Mouse (Mus musculus): ENCODE results near the gene Foxred2. TPM values are rescaled to one million over a fixed set of nuclear protein-coding genes. Genes with fewer than 3 reads are reported as not detected.

Foxred2 gene
- polyA plus RNA-seq, 1 experiment: 6.5 TPM

DNA sequence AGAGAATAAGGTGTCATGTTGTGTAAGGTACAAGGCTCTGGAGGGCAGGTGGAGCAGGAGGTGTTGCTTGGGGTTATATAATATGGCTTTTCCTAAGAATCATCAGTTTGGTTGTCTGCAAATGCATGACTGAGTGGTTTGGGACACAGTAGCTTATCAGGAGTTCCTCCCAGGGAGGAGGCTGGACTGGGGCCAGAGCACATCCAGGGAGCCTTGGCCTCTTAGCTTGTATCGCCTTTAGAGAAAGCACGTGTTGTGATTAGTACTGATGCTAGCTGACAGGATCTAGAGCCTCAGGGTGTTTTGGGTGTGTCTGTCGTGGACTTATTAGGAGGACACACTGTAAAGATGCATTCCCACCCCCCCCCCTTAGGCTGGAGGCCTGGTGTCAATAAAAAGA lies 21.1 kb upstream of the Foxred2 start:
- Histone ChIP-seq H3K4me3 (replicated peaks; ENCODE audit: control insufficient read depth, low read depth, low read length) (no peak overlapping the region), H3K27ac (ENCODE audit: control insufficient read depth, insufficient read depth, low read depth, low read length, poor library complexity) (no peak overlapping the region), H3K4me1 (ENCODE audit: control insufficient read depth, insufficient read depth, low read length) (peaks cover 1% of the 10 kb centered on the region; the same call in 1 of the 2 replicates)
- WGBS: 56% methylated on average over 3 of the region's 3 CpGs
- TF ChIP-seq CTCF (IDR thresholded peaks at IDR 0.05; ENCODE audit: control insufficient read depth, insufficient read depth, low read length): no peak
- TF ChIP-seq POLR2A (IDR thresholded peaks at IDR 0.05; ENCODE audit: borderline replicate concordance, control insufficient read depth, low read depth, low read length): no peak

DNA sequence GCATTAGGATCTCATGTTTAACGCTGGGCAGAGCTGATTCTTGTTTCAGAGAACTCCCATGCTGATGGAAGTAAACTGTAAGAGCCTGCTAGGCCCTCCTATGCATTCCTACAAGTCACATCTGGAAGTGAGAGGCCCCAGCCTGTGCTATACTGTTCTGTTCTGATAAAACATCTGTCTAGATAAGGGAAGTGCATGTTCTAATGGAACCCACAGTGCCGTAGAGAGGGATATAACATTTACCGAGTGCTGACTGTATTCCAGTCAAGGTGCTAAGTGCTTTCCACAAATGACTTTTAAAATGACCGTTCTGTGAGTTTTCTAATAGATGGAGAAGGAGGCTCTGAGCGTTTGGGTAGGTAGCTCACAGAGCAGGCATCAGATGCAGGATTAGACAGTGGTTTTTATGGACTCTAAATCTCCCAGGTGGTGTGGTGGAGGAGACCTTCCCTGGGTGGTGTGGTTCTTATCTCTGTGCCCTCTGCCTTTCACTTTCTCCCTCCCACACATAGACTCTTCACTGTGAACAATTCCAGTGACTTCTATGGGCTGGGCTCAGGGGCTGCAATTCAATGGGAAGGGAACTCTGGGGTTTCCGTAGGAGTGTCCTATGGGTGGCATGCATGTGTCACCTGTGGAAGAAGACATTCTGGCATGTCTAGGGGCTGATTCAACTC lies 17.8 kb upstream of the Foxred2 start:
- 46% methylated on average over 6 of the region's 6 CpGs for WGBS
- TF ChIP-seq CTCF (IDR thresholded peaks at IDR 0.05; ENCODE audit: control insufficient read depth, insufficient read depth, low read length): no peak
- H3K4me1 ChIP-seq (ENCODE audit: control insufficient read depth, insufficient read depth, low read length): peaks cover 1% of the 10 kb centered on the region; the same call in 1 of the 2 replicates
- H3K4me3 ChIP-seq (replicated peaks; ENCODE audit: control insufficient read depth, low read depth, low read length): no peak overlapping the region
- H3K27ac ChIP-seq (ENCODE audit: control insufficient read depth, insufficient read depth, low read depth, low read length, poor library complexity): no peak overlapping the region; the same call in 1 of the 2 replicates

DNA sequence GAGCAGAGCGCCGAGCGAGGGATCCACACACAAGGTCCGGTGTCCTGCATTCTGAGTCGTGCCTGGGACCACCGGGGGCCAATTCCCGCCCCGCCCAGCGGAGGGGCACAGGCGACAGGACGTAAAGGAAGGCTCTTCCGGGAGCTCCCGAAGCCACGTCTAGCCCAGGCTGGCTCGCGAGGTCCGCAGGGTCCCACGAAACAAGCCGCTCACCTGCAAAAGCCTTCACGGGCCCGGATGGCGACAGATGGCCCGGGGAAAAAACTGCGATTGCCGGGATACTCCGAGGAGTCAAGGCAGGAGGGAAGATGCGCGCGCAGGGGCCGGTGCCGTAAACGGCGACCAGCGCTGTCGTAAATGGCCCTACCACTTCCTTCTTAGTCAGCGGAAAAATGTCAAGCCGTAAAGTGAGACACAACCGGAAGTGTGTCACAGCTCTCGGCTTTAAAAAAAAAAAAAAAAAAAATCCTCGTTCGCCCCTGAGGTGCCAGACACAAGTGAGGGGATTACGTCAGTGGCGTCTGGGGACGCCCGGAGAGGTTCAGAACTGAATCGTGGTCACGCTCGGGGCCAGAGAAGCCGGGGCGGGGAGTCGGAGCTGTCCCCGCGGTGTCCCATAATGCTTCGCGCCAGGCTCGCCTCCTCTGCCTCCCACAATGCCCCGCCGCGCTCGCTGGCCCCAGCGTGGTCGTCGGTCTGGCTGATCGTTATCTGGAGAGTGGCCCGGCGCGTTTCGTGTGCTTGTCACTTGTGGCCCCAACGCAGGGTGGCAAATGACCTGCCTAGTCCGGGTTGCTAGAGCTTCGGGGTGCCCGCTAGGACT lies 14.2 kb upstream of the Foxred2 start, which contains the start of gene Eif3d:
TSS of gene Eif3d (minus strand) at position 344 of the 823 bp plus-strand sequence.
- under 1% methylated on average over 72 of the region's 72 CpGs for WGBS
- Histone ChIP-seq H3K27ac (ENCODE audit: control insufficient read depth, insufficient read depth, low read depth, low read length, poor library complexity) (peak within 1 kb of the TSS; percentile 100), H3K4me3 (replicated peaks; ENCODE audit: control insufficient read depth, low read depth, low read length) (peak within 1 kb of the TSS; percentile 95), H3K4me1 (ENCODE audit: control insufficient read depth, insufficient read depth, low read length) (no peaks in the 10 kb centered on the region; the same call in 1 of the 2 replicates)
- TF ChIP-seq CTCF (IDR thresholded peaks at IDR 0.05; ENCODE audit: control insufficient read depth, insufficient read depth, low read length) (no peak), POLR2A (IDR thresholded peaks at IDR 0.05; ENCODE audit: borderline replicate concordance, control insufficient read depth, low read depth, low read length) (peak; percentile 84; the same call in 1 of the 2 replicates)

DNA sequence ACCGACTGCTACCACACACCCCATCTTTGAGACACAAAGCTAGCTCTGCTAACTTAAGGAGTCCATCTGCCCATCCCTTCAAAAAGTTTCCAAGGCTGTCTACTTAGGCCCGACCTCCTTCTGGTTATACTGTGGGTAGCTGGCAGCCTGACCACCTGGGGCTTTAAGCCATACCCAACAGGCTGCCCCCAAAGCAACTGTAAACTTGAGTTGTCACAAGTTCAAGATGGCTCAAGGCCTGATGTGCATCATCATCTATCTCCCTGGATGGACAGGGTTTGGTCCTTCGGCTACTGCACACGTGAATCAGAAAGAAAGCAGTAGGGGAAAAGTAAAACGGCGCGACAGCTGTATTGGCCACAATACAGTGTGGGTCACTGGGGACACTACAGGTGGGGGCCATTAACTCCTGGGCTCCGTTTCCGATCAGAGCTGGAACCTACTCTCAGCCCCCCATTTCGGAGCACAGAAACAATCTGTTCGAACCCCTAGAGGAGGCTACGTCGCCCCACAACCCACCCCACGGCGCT lies 13.5 kb upstream of the Foxred2 start:
- TF ChIP-seq POLR2A (IDR thresholded peaks at IDR 0.05; ENCODE audit: borderline replicate concordance, control insufficient read depth, low read depth, low read length): no peak
- no peak for TF ChIP-seq CTCF (IDR thresholded peaks at IDR 0.05; ENCODE audit: control insufficient read depth, insufficient read depth, low read length)
- peak overlapping the region; percentile 95 for H3K4me3 ChIP-seq (replicated peaks; ENCODE audit: control insufficient read depth, low read depth, low read length)
- H3K4me1 ChIP-seq (ENCODE audit: control insufficient read depth, insufficient read depth, low read length): no peaks in the 10 kb centered on the region; the same call in 1 of the 2 replicates
- peak overlapping the region; percentile 100 for H3K27ac ChIP-seq (ENCODE audit: control insufficient read depth, insufficient read depth, low read depth, low read length, poor library complexity)
- WGBS: under 1% methylated on average over 15 of the region's 15 CpGs

DNA sequence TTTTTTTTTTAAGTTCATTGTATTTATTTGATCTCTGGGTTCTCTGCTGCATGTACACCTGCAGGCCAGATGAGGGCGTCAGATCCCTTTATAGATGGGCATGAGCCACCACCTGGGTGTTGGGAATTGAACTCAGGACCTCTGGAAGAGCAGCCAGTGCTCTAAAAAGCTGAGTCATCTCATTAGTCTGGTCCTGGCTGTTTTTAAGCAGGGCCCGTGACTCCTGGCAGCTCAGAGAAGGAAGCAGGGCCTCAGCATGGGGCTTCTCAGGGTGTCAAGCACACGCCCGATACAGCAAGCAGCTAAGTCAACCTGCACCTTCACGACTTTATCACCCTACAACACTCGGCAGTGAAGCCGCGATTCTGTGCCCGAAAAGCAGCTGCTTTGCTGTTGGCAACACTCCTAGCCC lies 8.6 kb upstream of the Foxred2 start:
- no peak overlapping the region for H3K4me3 ChIP-seq (replicated peaks; ENCODE audit: control insufficient read depth, low read depth, low read length)
- 0 out of 2 replicates have a peak overlapping the region, but pooled peaks have one; percentile 11 for H3K27ac ChIP-seq (ENCODE audit: control insufficient read depth, insufficient read depth, low read depth, low read length, poor library complexity)
- H3K4me1 ChIP-seq (ENCODE audit: control insufficient read depth, insufficient read depth, low read length): no peaks in the 10 kb centered on the region; the same call in 1 of the 2 replicates
- 48% methylated on average over 9 of the region's 9 CpGs for WGBS
- TF ChIP-seq POLR2A (IDR thresholded peaks at IDR 0.05; ENCODE audit: borderline replicate concordance, control insufficient read depth, low read depth, low read length): no peak
- TF ChIP-seq CTCF (IDR thresholded peaks at IDR 0.05; ENCODE audit: control insufficient read depth, insufficient read depth, low read length): no peak

DNA sequence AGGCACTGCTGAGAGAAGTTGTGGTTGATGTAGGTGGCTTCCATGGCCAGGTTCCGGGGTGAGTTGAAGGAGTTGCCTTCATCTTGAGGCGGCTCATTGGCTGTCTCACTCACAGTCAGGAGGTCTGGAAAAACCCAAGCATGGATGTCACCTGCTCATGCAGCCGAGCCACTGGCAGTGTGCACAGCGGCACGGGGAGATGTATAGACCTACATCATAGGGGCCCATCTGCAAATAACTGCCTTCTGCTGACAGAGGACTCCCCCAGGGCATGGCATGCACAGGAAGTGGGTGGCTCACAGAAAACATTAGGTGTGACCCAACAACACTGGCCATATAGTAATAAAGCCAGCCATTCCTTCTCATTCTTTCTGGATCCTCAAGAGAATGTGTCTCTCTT lies 5.9 kb upstream of the Foxred2 start:
- 94% methylated on average over 5 of the region's 5 CpGs for WGBS
- no peak overlapping the region for H3K27ac ChIP-seq (ENCODE audit: control insufficient read depth, insufficient read depth, low read depth, low read length, poor library complexity)
- no peak overlapping the region for H3K4me3 ChIP-seq (replicated peaks; ENCODE audit: control insufficient read depth, low read depth, low read length)
- no peaks in the 10 kb centered on the region for H3K4me1 ChIP-seq (ENCODE audit: control insufficient read depth, insufficient read depth, low read length)
- TF ChIP-seq POLR2A (IDR thresholded peaks at IDR 0.05; ENCODE audit: borderline replicate concordance, control insufficient read depth, low read depth, low read length) (no peak), CTCF (IDR thresholded peaks at IDR 0.05; ENCODE audit: control insufficient read depth, insufficient read depth, low read length) (no peak)

DNA sequence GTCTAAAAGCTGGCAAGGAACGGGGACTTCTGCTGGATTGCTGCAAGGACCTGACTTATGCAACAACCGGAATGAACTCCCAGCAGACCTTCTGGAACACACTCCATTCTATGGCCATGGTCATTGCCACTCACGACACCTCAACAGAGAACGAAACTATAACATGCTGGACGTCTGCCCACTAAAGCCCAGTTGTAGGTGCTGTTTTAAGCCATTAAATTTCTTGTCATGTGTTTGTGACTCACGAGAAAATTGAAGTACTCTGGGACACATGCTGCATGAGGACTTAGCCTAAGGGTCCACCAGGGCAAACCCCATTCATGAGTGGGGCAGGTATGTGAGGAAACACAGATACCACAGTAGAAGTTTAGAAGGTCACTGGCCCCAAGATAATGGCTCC lies 4.2 kb upstream of the Foxred2 start:
- no peak overlapping the region for H3K27ac ChIP-seq (ENCODE audit: control insufficient read depth, insufficient read depth, low read depth, low read length, poor library complexity)
- H3K4me3 ChIP-seq (replicated peaks; ENCODE audit: control insufficient read depth, low read depth, low read length): no peak overlapping the region
- peaks cover under 1% of the 10 kb centered on the region; the same call in 1 of the 2 replicates for H3K4me1 ChIP-seq (ENCODE audit: control insufficient read depth, insufficient read depth, low read length)
- TF ChIP-seq POLR2A (IDR thresholded peaks at IDR 0.05; ENCODE audit: borderline replicate concordance, control insufficient read depth, low read depth, low read length): no peak
- TF ChIP-seq CTCF (IDR thresholded peaks at IDR 0.05; ENCODE audit: control insufficient read depth, insufficient read depth, low read length): no peak
- WGBS: 75% methylated on average over 6 of the region's 6 CpGs

DNA sequence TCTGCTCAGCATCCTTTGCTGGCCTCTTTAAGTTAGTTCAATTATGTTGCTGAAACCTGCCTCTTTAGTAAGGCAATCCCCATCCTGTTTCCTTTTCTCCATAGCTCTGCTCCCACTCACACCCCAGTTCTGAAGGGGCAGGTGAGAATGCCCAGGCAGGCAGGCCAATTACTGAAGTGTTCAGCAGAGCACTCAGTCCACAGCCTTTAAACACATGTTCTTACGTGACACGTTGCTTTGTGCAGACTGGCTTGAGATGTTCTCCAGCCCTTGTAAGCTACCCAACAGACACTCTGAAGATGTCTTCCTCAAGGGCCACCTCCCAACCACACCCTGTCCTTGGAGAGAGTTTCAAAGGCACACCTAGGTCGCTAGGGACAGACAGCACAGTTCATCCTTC lies 1.5 kb upstream of the Foxred2 start:
- H3K27ac ChIP-seq (ENCODE audit: control insufficient read depth, insufficient read depth, low read depth, low read length, poor library complexity): no peak overlapping the region
- H3K4me1 ChIP-seq (ENCODE audit: control insufficient read depth, insufficient read depth, low read length): peaks cover 3% of the 10 kb centered on the region; the same call in 1 of the 2 replicates
- no peak for TF ChIP-seq POLR2A (IDR thresholded peaks at IDR 0.05; ENCODE audit: borderline replicate concordance, control insufficient read depth, low read depth, low read length)
- no peak for TF ChIP-seq CTCF (IDR thresholded peaks at IDR 0.05; ENCODE audit: control insufficient read depth, insufficient read depth, low read length)
- H3K4me3 ChIP-seq (replicated peaks; ENCODE audit: control insufficient read depth, low read depth, low read length): no peak overlapping the region
- 72% methylated on average over 3 of the region's 3 CpGs for WGBS
